Mouse (Mus musculus): Measurements from ENCODE around the gene Tgif1.
A peak's percentile ranks its signal among the peaks of the same experiment; 100 is the strongest.

Gene Tgif1

DNA sequence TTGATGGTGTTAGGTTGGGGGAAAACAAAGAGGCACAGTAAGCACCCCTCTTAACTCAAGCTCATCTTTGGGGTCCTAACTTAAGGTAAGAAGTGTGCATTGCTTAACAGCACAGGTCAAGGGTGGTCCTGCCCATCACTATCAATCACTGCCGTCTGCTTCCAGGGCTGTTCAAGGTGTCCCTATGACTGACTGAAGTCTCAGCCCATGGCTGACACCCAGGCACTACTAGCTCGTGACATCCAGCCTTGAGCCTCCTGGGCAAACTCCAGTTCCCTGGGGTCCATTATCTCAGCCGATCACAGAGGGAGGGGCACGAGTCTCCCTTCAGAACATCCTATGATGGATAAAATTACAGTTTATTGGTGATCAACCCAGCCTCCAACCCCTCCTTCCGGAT is 12.7 kb upstream of the Tgif1 start:
- DNase-seq (ENCODE audit: low read depth), result no peak

DNA sequence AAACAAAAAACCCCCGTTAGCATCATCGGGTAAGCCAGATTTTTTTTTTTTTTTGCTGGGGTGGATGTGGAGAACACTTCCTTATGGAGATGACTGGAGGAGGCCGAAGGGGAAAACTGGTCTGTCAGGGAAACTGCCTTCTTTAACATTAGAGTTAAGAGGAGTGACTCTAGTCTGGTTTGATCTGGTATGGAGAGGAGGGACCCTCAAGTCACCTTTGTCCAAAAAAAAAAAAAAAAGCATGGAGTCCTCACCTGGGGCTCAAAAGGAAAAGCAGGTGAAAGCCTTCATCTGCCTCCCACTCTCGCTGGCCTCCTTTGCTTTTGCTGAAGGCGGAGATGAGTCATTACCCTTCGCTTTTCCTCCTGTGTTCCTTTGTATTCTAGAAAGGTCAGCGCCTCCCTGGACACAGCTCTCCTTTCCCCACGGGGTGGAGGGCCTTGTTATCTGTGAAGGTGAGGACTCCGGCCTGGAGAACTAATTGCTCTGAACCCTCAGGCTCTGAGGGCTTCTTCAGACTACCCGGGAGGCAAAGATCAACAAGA is 11.8 kb upstream of the Tgif1 start:
- DNase-seq (ENCODE audit: low read depth), result no peak

DNA sequence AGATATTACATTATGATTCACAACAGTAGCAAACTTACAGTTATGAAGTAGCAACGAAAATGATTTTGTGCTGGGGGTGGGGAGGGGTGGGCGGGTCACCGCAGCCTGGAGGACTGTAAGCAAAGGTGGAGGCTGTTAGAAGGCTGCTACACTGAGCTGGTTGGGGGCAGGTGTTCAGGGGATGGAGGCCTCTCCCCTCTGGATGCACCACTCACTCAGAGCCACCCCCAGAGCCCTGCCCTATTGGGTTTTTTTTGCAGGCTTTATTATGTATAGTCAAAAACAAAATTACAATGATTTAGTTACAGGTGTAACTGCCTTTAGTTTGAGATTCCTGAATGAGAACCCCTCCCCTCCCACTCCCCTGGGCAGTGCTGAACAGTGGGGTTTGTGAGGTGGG is 11.3 kb upstream of the Tgif1 start:
- DNase-seq (ENCODE audit: low read depth), result no peak

DNA sequence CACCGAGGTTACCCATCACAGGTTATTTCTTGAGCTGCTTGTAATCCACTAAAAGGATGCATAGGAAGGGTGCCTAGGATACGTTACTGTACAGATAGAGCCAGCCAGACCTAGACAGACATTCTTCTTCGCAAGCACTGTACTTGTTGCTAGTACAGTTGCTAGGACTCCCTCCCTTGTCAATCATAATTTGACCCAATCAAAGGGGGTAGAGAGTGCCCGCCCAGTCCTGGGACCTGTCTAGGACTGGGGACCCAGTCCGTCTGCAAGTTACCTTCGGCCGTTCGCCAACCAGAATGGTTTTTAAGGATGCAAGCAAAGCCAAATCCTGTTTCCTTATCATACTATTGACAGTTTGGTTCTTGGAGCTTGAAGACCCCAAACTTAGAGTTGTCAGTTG is 10.8 kb upstream of the Tgif1 start:
- DNase-seq (ENCODE audit: low read depth), result no peak

DNA sequence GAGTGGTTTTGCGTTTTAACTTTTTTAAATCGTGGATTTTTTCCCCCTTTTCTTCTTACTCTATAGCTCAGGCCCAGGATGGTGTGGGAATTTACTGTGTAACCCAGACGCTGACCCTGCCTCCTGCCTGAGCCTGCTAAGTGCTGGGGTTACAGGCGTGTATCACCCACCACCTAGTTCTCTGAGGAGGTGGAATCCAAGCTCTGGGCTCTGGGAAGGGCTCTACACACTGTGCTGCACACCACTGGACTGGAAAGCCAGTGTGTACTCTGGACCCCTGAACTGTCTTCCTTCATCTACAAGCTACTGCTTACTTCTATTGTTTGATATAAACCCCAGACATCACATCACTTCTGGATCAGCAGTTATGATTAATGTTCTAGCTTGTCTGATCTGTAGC is 5.5 kb upstream of the Tgif1 start:
- DNase-seq (ENCODE audit: low read depth), result no peak

DNA sequence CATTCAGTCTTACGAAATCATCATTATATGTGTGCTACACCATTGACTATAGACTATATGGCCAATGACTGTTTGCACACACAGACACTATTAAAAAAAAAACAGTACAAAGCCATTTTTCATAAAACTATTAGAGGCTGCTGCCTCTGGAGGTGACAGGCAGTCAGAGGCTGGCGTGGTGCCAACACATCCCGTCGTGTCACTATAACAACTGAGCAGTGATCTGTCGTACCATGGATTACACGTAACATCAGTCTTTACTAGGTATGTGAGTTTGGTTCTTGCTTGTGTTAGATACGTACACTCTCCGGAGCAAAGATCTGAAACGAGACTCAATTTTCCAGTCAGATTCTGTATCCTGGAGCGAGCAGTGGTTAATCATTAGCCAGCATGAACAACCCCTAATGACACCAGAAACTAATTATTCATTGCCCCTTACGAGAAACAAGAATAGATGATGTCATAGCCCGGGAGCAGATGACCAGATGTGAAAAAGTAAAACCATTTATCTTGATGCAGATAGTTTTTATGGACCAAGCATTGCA is 3.6 kb upstream of the Tgif1 start:
- DNase-seq (ENCODE audit: low read depth), result no peak

DNA sequence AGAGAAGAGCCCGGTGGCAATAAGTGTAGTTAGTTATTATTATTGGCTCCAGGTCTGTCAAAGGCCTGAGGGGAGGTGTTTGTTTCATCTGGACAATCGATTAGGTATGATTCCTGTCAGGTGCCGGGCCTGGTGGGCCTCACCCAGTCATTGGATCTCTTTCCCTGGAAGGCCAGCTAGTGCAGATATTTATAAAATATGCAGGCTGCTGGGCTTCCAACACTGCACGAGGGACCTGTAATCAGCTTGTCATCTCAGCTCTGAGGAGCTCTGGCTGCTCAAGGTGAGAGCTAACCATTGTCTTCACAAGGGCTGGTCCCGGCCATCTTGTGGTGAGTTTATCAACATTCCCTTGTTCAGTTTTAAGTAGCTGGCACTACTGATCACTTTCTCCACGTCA is 675 bp upstream of the Tgif1 start:
- DNase-seq (ENCODE audit: low read depth), result no peak

DNA sequence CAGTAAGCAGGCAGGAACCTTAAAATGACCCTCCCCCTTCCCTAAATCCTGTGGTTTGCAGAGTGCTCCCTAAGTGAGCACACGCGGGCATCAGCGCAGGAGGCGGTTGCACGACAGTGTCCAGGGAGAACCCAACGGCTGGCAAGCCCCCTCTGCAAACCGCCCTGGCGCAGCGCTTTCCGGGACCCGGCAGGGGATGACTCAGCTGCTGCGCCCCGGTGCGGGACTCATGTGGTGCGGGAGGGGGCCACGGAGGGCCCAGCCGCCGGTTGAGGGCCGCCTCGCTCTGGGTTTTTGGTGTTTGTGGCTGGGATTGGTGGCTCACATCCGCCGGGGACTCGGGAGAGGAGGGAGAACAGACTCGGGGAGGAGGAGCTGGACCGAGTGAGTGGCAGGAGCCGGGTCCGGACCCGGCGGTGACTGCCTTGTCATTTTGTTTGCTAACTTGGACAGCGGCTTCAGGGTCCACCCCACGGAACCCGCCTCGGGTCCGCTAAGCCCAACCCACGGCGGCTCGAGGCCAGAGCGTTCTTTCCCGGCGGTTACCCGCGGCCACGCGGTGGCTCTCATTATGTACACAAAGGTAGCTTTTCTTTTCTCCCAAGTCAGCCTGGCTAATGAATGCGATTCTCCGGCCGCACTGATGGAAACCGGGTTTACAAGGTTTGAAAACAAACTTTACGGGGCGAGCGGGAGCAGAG is 510 bp downstream of the Tgif1 start:
- peak; percentile 27 for DNase-seq (ENCODE audit: low read depth)

DNA sequence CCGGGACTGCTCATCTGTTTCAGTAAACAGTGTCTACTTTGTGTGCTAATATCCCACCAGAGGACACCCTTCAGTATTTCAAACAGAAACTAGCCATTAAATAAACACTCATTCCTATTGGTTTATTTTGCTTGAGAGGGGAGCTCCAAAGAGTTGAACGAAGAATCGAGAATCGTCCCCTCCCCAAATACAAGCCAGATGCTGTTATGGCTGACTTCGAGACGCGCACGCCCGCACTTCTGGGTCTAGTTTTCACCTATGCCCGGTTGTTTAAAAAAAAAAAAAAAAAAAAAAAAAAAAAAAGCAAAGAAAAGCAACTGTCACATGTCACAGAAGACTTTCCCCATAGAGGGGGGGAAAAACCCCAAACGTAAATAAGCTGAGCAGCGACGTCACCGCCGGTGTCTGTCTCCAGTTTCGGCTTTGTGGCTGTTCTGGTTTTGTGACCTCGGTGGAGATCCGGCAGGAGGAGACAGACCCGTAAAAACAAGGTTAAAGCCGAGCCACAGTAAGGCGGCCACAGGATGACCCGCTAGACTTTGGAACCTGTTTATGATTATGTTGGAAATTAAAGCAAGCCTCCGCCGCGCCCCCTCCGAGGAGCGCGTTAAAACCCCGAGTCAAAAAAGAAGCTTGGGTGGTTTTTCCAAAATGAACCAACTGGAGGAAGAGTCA is 1.2 kb downstream of the Tgif1 start:
- DNase-seq (ENCODE audit: low read depth), result peak; percentile 35

DNA sequence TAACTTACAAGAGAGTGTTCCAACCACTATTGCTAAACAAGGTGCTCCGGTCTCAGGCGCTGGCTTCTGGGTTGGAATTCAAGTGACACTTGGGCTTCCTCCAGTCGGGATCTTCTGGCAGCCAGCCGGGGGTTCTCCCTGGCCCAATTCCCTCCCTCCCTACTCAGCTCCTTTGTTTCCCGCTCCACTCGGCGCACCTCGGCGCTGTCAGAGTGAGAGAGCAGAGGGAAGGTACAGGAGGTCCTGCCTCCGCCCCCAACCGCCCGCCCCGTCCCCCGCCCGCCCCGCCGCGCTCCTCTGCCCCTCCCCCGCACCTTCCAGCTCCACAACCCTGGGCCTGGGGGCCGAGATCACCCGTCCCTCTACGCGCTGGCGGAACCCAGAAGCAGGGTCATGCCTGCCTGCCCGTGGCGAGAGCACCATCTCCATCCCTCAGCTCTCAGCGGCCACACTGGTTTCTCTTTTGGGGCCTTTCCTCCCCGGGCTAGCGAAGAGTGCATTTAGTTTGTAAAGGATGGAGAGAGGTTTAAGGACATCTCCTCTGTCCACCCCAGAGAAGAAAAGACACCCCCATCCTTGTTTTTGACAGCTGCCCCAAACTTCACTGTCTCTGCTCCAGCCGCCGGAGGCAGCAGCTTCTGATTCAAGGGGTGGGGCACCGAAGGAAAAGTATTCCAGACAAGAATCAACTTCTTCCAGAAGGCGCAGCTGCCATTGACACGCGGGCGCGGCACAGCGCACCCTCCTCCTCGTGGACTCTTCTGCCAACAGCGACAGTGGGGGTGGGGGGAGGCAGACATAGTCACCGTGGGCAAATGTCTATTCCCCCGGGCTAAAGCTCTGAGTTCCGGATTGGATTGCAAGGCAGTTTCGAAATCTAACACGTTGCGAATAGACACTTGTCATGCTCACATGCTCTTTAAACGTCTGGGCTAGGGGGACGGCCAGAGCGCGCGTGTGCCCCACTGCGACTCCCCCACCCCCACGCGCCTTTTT is 2.1 kb downstream of the Tgif1 start:
- DNase-seq (ENCODE audit: low read depth), result peak; percentile 43

DNA sequence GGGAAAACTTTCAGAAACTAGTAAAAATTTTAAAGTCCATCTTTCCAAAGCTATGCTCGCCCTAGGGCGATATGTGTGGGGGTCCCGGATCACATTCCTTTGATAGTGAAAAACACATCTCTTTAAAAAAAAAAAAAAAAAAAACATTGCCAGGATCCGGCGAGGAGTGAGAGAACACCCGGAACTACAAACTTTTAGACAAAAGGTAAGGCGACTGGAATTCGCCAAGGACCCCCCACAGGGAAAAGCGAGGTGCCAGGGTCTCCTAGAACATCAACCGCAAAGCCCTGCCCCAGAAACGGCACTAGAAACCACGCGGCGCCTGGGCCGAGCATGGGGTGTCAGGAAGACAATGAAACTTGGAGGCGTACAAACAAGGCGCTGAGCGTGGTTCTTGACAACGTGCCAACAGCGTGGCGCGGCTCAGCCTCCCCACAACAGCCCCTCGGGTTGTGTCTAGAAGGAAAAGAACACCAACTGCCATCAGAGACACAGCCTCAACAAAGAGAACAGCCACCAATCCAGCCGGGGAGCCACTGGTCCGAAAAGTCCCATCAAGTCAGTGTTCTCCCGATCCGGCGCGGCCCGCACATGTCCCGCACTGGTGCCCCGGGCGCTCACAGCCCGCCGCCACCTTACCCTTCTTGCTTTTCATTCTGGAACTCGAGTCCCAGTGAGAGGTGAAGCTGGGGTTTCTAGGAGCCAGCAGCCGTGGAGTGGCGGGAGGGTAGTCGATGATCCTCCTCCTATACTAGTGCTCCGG is 2.9 kb downstream of the Tgif1 start:
- DNase-seq (ENCODE audit: low read depth), result peak; percentile 42

DNA sequence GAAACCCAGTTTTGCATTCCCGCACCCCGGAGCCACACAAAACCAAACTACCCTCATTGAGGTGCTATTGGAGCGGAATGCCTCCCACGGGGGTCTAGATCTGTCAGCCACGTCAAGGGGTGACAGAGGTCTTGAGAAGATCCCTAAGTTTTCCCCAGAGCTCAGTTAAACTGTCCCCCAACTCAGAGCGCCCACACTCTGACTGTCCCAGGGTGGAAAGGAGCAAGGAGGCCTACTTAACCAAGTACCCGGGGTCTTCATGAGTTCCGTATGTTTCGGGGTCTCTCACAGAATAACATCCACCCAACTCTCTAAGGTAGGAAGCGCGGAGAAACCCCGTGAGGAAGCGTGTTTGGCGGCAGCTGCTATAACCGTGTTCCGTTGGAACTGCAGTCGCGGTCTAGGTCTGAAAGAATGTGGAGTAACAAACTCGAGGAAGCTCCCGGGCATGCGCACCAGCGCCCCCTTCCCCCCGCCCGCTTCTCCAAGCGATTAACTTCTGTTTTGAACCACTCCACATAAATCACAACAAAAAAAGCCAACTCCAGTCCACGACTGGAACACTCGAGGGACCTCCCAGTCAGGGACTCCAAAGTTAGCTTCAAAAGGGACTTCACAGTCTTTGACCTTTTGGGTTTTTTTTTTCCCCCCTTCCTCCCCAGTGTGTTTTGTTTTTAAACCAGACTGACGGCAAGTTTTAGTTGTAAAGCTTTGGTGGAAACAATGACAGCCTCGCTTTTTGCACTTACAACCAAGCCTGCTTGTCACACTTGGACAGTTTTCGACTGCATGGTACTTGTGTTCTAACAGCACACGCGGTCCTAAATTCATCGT is 3.7 kb downstream of the Tgif1 start:
- DNase-seq (ENCODE audit: low read depth), result peak; percentile 66

DNA sequence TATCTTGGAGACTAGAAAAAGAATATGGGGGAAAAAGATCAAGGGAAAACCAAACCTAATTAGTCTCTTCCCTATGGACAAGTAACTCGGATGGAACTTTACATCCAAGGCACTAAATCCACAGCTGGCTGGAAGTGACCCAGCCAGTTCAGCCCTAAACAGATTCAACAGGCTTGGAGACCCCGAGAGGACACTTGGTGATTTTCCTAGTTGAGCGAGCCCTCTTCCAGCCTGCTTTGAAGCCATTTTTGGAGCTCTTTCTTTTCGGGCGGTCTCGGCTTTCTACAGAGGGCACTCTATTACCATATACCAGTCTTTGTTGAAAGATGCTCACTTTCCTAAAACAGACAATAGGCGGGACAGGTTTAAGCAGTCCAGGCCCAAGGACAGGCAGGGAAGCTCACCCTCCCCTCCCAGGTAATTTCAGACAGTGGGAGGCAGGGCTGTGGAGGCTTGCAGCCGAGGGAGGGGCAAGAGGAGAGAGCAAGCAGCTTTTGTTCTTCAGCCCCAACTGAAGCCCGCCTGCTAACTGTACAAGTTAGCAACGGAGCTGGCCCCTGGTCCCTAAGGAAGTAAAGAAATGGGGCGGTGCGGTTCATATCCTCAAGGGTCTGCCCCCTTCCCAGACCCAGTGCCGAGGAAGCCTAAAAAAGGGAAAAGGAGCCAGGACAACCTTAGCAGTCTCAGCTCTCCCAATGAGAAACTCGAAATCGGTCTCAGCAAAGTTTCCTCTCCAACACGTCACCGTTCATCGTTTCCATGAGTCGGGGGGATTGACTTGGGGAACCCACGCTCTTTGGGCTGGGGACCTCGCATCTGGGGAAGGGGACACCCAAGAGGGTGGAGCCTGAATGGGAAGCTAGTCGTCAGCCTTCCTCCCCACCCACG is 4.6 kb downstream of the Tgif1 start:
- DNase-seq (ENCODE audit: low read depth), result no peak

DNA sequence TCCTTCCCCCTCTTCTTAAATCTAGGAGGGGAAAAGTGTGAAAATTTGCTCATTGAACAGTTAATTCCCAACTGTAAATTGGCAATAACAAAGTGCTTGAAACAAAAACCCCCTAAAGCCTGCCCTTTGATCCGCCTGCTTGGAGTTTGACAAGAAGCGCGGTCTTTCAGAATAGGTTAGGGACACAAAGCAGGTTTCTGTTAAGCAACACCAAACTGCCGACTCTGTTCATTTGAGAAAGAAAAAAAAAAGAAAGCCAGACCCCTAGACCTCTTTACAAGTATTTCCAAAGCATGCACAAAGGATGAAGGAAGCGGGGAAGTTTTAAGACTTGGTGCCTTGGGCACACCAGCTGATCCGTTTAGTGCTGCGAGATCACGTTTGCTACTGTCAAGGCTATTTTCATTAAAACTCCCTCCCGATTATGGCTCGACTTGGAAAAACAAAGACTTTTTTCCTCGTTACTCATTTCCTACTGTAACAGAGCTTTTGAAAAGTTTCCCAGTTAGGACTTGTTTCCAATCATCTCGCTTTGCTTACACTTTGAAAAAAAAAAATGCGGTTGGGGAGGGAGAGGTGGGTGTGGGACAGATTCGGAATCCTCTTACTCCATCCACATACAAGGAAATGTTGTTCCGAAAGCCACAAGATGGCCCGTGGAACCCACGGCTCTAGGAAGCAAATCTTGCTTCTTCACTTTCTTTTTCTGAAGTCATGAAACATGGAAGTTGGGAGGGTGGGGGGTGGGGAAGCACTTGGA is 5.4 kb downstream of the Tgif1 start:
- DNase-seq (ENCODE audit: low read depth), result no peak

DNA sequence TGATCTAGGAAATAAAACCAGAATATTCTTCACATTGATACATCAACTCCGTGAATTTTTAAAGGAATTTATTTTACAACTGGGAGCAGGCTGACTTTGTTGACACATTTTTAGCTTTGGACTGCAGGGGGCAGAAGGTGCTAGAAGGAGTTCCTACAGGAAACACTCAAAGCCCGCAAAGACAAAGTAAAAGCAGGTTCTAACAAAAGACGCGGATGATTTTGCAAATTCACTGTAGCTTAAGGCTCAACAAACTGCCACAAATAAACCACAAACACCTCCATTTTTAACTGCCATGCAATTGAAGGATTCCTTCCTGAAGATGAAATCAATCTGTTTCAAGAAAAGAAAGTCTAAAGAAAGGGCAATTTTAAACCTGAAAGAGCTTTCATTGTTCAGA is 6.3 kb downstream of the Tgif1 start:
- DNase-seq (ENCODE audit: low read depth), result peak; percentile 59

DNA sequence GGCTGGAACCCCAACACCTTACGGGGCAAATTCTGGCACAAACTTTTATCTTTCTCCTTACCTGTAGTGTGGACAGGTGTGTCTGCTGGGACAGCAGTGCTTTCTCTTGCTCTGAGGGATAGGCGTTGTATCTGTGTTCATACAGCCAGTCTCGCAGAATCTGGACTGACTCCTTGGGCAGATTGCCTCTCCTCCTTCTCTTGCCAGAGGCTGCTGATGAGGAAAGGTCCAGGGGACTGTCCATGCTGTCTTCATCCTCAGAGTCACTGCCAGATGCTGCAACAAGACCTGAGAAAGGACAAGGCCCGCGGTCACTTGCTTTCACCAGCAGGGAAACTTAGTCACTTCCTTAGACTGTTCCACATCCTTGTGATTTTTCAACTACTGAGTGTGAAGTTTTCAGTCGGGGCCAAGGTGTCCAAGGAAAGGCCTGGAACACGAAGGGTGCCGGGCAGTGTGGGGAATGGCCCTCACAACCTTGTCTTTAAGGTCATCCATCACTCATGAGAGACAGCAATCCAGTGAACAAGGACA is 7.2 kb downstream of the Tgif1 start:
- DNase-seq (ENCODE audit: low read depth), result no peak

DNA sequence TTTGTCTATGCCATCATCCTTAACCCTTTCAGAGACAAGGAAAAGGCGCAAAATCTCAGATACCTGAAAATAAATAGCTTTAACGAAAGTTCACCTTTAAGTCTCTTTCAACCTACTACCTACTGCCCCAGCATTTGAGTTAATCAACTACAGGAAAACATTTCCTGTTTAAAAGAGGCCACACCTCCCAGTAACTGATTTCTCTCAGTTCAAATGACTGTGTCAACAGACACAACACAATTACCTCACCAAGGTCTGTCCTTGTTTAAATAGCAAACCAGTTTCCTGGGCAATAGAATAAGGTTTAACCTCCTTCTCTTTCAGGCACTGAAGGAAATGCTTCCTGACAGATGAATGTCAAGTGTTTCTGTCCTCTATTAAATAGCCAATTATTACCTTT is 7.8 kb downstream of the Tgif1 start:
- no peak for DNase-seq (ENCODE audit: low read depth)

DNA sequence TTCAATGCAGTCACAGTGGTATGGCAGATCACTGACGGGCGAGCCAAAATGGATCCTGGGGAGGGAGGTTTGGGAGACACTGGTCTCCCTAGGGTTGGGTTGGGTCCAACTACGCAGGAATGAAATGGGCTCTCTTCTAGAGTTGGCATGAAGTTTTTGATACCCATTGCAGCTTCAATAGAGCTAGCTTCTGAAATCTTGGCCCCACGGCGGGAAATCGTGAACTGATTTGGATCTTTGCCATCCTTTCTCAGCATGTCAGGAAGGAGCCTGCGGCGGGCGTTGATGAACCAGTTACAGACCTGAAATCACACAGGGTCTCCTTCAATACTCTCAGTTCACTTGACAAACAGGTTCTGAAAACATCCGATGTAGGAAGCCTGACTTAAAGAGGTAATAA is 8.4 kb downstream of the Tgif1 start:
- no peak for DNase-seq (ENCODE audit: low read depth)
